Mouse (Mus musculus): ENCODE results near the gene Stt3b.

Stt3b gene

DNA sequence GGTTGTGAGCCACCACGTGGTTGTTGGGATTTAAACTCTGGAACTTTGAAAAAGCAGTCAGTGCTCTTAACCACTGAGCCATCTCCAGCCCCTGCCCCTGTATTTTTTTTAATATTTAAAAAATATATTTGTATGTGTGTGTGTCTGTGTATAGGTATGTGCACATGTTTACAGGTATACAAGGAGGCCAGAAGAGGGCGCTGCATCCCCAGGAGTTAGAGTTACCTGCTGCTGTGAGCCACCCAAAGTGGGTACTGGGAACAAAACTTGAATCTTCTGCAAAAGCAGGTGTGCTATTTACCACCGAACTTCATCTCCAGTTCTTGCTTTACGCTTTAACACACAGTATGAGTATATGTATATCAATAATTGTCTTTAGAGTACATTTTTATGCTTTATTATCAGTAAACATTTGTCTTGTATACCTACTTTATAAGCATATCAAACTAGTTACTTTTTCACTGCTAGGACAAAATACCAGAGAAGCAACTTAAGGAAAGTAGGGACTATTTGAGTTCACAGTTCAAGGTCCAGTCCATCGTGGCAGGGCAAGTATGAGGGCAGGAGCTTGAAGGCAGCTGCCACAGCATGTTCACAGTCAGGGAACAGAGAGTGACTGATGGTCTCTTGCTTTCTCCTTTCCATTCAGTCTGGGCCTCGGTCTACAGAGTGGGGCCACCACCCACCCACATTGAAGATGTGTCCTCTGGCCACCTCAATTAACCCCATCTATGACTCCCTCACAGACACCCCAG, 8.6 kb upstream of the Stt3b start:
- DNase-seq (ENCODE audit: low spot score in 2 of 2) = no peak

DNA sequence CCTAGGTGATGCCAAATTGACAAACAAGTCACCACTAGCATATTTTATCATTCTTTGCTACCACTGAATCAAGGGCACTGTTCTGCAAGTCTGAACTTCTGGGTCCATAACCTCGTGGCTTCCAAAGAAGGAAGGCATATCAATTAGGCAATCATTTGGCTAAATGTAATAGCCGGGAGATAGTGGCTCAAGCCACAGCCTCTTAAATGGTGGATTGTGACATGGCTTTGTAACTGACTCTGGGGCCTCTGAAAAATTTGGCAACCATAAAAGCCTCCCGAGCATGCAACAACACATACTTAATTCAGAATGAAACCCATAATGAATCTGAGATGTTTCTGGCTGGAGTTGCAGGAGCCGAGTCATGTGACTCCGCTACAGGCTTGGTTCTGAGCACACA, 6.8 kb upstream of the Stt3b start:
- DNase-seq (ENCODE audit: low spot score in 2 of 2) = no peak

DNA sequence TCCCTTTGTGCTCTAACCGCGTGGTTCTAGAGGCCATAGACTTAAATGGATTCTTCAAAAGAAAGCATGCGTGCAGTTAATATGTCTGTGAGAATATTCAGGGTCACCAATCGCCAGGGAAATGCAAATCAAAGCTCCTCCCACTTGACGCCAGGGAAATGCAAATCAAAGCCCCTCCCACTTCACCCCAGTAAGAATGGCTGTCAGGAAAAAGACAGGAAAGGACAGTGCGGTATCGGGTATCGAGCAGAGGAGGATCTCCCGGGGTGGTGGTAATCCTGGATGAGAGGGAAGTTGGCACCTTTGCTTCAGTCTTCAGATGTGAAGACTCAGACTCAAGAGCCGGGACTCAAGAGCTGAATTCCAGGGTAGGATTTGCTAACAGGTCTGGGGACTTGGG, 4.3 kb upstream of the Stt3b start:
- DNase-seq (ENCODE audit: low spot score in 2 of 2) = no peak

DNA sequence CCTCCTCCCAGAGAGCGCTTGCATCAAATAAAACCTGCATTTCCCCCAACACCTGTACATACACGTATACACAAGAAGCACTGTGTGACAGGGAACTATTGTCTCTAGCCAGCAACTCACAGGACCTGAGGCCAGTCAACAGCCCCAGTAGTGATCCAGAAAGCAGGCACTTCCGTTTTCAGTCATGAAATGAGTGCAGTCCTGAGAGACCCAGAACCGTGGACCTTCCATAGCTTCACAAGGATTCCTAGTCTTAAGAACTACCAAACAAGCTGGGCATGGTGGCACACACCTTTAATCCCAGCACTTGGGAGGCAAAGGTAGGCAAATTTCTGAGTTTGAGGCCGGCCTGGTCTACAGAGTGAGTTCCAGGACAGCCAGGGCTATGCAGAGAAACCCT, 3.6 kb upstream of the Stt3b start:
- DNase-seq (ENCODE audit: low spot score in 2 of 2) = no peak

DNA sequence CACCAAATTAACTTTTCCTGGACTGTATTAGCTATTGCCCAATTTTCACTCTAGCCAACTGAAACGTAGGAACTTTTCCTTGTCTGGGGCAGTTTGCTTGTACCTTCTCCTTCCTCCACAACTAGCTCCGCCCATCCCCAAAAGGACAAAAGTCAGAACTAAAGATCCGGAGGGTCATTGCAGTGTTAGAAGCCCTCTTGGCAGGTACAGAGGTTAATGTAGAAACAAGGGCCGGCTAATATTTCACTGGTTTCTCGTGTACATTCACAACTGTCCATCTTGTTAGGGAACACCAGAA, 951 bp upstream of the Stt3b start:
- no peak for DNase-seq (ENCODE audit: low spot score in 2 of 2)

DNA sequence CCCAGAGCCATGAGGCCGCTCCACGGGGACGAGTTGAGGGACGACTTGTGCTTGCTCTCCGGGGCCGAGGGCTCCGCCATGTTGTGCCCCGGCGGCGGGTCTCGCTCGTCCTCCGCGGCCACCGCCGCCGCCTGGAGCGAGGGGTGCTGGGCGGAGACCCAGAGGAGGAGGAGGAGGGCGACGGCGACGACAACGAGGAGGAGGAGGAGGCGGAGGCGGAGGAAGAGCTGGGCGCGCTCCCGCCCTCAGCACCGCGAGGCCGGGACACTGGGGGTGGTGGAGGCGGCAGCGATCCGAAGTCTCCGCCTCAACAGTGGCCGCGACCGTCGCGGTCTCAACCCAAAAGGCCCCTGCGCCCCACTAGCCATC, 260 bp downstream of the Stt3b start:
- no peak for DNase-seq (ENCODE audit: low spot score in 2 of 2)

DNA sequence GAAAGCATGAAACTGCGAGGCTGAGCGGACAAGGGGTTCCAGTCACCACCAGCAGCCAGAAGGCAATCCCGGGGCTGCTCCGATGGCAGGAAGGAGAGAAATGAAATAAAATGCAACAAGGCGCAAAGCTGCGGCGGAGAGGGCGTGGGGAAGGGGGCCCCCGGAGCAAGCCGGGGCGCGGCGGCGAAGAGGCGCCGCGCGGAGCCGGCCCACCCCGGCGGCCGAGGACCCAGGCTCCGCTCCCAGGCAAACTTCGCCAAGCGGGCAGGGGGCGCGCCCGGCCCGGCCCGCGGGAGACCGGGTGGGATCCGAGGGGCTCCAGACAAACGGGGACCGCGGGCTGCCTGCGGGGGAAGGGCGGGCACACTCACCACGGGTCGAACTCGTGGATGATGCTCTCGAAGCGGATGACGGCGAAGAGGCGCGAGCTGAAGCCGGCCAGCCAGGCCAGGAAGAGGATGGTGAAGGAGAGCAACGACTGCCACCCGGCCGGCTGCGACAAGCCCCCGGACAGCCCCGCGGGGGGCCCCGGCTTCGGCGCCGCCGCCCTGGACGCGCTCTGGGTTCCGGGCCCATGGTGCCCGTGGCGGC, 745 bp downstream of the Stt3b start:
- peak in 1 of 2 experiments; percentile 33 for DNase-seq (ENCODE audit: low spot score in 2 of 2)

DNA sequence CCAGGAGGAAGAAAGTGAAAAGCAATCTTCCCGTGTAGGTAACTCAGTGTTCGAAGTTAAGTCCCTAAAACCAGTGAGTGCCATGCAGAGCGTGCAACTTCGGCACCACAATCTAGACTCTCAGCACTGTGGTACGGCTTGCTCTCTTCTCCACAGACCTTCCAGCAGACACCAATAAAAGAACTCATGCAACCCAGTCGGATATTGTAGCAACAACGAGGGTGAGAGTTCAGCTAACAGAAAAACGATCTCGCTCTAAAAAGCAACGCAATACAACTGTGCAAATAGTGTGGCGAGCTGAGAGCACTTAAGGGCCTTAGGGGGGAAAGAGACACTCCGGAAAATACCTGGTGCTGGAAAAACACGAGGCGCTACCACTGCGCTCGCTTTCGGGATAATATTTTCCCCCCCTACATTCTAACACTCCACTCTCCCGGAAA, 1.3 kb downstream of the Stt3b start:
- no peak for DNase-seq (ENCODE audit: low spot score in 2 of 2)

DNA sequence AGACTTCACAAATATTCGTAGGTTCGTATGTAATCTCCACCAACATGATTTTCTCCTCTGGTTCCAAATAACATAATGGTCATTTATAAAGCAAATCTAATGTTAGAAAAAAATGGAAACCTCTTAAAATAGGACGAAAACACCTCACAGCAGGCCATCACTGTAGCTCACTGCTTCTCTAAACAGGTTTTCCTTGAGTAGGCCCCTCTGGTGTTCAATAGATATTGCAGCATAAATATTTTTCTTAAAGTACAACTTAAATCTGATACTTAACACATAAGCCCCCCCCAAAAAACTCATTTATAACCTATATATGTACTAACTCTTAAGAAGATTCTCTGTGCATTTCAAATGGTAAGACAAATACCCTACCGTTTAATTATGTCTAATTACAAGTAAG, 1.8 kb downstream of the Stt3b start:
- no peak for DNase-seq (ENCODE audit: low spot score in 2 of 2)

DNA sequence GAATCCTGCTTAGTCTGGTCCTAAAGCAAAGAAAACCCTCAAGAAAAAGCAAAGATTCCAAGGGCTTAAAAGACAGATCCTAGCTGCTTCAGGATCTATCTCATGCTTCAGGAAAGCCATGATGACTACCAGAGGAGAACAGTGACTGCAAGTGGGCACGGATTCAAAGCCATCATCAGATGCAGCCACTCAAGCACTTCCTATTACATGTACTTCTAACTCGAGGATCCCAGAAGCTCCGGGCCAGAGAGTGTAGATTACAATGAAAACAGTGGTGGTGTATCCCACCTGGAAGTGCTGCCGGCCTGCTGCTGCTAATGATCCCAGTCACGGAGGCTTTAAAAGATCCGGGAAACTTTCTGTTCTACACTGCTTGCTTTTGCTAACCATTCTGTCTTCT, 4.0 kb downstream of the Stt3b start:
- DNase-seq (ENCODE audit: low spot score in 2 of 2) = no peak

DNA sequence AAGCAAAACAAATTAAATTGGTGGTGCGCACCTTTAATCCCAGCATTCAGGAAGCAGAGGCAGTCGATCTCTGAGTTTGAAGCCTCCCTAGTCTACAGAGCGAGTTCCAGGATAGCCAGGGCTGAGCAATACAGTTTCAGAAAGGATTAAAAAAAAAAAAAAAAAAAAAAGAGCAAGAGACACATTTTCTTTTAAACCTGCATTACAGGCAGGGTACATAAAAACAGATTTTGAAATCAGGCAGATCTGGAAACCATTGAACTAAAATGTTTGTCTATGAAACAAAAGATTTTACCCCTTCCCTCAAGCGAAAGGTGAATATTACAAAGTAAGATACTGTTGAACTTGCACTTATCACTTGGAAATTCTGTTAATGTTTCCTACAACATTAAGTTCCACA, 6.1 kb downstream of the Stt3b start:
- DNase-seq (ENCODE audit: low spot score in 2 of 2) = no peak

DNA sequence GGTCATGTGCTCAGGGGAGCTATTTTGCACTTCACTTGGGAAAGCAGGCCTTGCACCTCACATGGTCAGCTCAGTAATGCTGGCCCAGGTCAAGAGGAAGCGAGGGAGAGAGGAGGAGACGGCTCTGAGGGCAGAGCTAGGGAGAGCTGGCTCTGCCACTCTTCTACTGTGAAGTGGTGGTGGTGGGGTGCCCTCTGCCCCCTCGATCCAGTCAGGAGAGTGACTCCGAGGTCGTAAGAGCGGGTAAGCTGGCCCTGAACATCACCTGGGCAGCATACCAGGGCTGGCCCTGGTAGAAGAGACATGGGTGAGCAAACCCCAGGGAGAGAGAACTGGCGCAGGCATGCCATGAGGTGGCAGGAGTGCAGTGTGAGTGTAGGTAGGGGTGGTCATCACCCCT, 8.6 kb downstream of the Stt3b start:
- peak in 1 of 2 experiments; percentile 60 for DNase-seq (ENCODE audit: low spot score in 2 of 2)

DNA sequence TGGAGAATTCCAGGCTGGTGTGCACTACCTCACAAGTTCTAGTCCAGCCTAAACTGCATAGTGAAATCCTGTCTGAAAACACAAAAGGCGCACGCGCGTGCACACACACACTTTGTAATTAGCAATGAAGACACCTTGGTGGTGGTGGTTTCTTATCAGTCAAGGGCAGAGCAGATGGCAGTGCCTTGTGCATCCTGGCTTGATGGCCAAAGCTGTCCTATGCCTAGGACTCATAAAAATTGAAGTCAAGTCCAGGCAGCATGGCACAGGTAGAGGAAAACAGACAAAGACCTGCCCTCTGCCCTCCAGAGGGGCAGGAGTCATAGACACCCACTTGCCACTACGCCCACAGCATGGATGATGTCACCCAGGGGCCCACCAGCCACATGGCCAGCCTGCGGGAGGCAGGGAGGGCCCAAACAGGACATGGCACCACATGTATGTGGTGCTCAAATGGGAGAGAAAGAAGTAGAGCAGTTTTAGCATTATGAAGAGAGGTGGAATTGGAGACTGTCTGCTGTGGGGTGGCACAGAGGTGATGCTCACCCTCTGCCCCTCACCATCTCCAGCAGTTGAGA, 9.1 kb downstream of the Stt3b start:
- DNase-seq (ENCODE audit: low spot score in 2 of 2) = peak in 1 of 2 experiments; percentile 64

DNA sequence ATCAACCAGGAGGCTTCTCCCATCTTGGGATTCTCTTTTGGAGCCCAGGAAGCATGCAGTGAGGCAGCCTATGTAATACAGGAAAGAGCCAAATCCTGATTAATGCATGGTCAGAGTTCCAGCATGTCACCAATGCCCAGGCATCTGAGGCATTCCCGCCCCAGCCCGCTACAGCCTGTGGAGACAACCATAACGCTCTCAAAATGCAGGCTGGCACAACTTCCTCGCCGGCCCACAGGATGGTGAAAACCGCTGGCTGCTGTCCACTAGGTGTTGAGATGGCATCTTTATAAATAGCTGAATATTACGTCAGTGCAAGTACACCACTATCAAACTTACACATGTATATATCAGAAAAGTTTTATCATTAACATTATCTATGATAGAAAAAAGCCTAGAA, 13.5 kb downstream of the Stt3b start:
- DNase-seq (ENCODE audit: low spot score in 2 of 2) = peak in 1 of 2 experiments; percentile 53

DNA sequence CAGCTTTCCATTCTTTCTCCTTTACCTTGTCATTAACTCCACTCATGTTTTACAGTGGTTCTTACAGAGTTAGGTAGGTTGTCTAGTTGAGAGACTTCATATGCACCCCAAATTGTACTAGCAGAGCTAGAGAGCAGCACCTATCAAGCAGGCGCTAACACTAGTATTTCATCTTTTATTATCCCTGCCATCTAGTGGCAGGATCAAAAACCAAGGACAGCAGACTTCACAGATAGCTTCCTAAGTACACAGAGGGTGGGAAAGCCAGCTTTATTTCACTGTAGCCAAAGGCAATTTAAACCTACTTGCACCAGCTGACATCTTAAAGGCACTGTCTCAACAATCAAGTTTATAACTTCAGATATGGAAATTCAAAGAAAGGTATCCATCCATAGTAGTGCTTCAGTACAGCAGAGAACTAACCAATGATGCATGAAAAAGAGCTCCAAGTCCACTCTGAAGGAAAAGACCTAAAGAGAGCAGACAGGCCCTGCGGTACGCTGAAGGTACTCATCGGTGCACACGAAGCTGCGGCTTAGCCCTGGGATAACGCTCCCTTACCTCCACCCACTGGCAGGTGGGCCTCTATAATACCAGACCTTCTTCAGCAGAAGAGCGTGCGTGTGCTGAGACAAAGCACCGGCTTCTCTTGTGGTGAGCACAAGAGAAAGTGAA, 16.2 kb downstream of the Stt3b start:
- no peak for DNase-seq (ENCODE audit: low spot score in 2 of 2)

DNA sequence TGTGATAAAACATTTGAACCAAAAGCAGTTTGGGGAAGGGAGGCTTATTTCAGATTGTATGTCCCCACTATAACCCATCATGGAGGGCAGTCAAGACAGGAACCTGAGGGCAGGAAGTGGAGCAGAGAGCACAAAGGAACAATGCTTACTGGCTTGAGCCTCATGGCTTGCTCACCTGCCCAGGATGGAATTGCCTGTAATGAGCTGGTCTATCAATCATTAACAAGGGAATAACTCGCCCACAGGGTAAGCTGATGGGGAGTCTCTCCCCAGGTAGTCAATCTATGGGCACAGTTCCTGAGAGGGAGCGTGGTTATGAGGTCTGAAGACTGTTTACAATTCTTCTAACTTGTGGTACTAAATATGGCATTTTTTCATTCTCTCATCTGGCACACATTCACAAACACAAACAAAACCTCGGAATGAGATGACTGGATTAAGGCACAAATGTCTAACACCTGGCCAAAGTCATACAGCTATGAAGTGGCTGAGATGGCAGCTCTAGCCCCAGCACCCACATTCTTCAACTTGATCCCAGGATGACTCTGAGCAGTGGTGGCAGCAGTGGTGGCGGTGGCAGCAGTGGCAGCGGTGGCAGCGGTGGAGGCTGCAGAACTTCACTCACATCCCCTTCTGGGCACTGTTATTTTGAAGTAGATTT, 22.3 kb downstream of the Stt3b start:
- DNase-seq (ENCODE audit: low spot score in 2 of 2) = no peak

DNA sequence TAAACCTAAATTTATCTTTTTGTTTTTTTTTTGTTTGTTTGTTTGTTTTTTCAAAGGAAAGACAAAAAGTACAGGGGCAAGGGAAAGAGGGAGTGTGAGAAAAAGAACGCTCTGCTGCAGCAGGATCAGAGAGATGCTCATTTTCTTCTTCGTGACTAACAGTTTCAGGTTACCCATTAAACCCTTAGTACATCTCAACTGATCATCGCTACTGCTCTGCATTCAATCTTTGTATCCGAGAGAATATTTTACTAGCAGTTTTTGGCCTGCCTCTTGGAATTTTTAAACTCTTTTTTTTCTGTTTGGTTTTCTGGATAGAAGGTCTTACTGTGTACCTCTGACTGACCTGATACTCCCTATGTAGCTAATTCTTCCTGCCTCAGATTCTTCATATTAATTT, 25.8 kb downstream of the Stt3b start:
- DNase-seq (ENCODE audit: low spot score in 2 of 2) = no peak

DNA sequence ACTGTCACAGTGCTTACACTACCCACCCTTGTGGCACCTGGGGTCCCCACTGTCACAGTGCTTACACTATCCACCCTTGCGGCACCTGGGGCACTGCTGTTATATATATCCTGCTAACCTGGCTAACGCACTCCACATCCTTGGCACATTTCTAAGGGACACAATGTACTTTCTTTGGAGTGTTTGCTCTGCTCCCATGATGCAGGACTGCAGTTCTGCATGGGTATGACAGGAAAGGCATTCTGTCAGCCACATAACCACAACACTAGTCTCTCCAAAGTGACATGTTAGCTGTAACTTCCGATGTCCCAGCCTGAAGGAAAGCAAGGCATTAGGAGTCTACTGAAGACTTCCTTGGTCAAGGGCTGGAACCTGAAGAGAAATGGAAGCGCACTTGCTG, 26.8 kb downstream of the Stt3b start:
- no peak for DNase-seq (ENCODE audit: low spot score in 2 of 2)

DNA sequence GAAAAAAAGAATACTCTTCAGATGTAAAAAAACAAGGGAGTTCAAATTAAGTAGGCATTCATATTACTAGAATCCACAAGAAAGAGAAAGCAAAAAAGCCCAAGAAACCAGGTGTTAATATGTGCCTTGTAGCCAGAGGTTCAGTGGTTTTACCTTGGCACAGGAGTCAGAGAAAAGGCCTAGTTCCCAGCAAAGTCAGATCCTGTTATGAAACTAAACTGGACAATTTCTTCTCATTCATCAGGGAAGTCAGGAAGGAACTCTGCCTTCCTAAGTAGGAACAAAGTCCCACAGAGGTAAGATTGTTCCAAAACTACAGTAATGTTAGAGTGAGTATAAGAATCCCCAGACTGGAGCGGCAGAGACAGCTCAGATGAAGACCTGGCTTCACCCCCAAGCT, 31.6 kb downstream of the Stt3b start:
- DNase-seq (ENCODE audit: low spot score in 2 of 2) = no peak

DNA sequence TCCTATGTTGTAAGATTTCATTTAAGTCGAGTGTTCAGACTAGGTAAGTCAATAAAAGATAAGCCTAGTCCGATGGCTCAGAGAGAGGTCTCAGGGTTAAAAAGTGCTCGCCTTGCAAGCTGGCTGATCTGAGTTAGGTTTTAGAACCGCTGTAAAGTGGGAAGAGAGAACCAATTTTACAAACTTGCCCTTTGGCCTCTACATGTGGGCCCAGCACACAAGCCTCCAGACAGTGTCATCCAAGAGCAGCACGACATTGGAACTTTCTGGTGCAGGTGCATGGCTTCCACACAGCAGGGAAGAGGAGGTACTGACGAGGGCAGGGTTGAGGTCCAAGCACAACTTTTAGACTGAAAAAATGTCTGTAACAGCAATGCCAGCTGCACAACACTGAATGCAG, 35.4 kb downstream of the Stt3b start:
- DNase-seq (ENCODE audit: low spot score in 2 of 2) = no peak

DNA sequence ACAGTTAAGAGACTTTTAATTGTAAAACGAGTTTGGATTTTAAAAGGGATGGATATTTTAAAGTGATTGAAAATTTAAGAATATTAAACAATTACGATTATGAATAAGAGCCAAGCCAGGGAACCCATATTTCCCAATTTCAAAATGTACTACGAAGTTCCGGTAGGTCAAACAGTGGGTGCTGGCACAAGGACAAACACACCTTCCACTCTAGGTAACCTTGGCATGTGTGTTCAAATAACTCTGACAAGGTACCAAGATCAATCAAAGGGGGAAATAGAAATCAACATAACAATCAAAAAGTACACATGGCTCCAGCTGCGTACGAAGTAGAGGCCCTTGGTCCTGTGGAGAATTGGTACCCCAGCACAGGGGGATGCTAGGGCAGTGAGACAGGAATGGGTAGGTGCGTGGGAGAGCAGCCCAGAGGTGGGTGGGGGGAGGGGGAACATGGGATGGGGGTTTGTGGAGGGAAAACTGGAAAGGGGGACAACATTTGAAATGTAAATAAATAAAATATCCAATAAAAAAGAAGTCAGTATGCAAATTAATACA, 37.0 kb downstream of the Stt3b start:
- DNase-seq (ENCODE audit: low spot score in 2 of 2) = no peak

DNA sequence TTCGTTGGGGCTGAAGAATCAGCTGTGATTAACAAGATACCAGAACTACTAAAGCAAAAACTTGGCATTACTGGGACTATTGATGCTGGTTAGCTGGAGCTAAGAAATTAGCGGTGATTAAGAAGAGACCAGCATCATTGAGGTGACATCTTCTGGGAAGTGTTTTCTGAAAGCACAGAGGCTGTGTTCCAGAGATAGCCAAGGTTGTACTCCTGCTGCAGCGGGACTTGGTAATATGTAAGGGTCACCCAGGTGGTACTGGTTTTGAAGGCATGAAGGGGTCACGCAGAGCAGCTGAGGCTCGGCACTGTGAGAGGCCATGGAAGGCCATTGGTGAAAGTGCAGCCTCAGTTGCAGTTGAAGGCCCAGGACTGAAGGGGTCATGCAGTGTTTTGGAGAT, 37.8 kb downstream of the Stt3b start:
- peak; percentile 35 to 78 for DNase-seq (ENCODE audit: low spot score in 2 of 2)
